Mouse (Mus musculus) forebrain, embryonic 15.5 days (tissue): ENCODE measurements at regions not wholly inside any gene's neighbourhood (a gene's known extent, or its start where the extent isn't known, plus 50 kb on each side); places are given as distances from the start of the nearest gene placed in this dataset.

Experiments used
- ATAC-seq: fragments of 200-750 bp; cut with Nextera tagmentation; replicated peaks from 2 replicates; pipeline ENCODE4 v1.8.0; 2017; ENCODE audit warnings: mild to moderate bottlenecking, moderate TSS enrichment, moderate library complexity
- H3K27ac ChIP-seq: fragments of 300-500 bp; sonication (generic); replicated peaks from 2 replicates; pipeline ENCODE4 v1.5.1; 2015; ENCODE audit warnings: mild to moderate bottlenecking, inconsistent platforms
- H3K27me3 ChIP-seq: fragments of 300-500 bp; sonication (generic); 2 replicates; pipeline ENCODE4 v1.6.1; 2015; ENCODE audit warnings: inconsistent platforms
- H3K36me3 ChIP-seq: fragments of 300-500 bp; sonication (generic); 2 replicates; pipeline ENCODE4 v1.6.1; 2015; ENCODE audit warnings: mild to moderate bottlenecking, inconsistent platforms
- H3K4me1 ChIP-seq: fragments of 300-500 bp; sonication (generic); 2 replicates; pipeline ENCODE4 v1.6.1; 2015; ENCODE audit warnings: inconsistent platforms
- H3K4me2 ChIP-seq: fragments of 300-500 bp; sonication (generic); replicated peaks from 2 replicates; pipeline ENCODE4 v1.6.1; 2015; ENCODE audit warnings: mild to moderate bottlenecking, inconsistent platforms
- H3K4me3 ChIP-seq: fragments of 300-500 bp; sonication (generic); 2 replicates; pipeline ENCODE4 v1.5.1; 2015; ENCODE audit warnings: mild to moderate bottlenecking, inconsistent platforms
- H3K9ac ChIP-seq: fragments of 300-500 bp; sonication (generic); replicated peaks from 2 replicates; pipeline ENCODE4 v1.6.1; 2015; ENCODE audit warnings: mild to moderate bottlenecking, inconsistent platforms
- H3K9me3 ChIP-seq: fragments of 300-500 bp; sonication (generic); 2 replicates; pipeline ENCODE4 v1.6.1; 2016; ENCODE audit warnings: inconsistent platforms
- WGBS: fragments of 180-500 bp; shearing (Covaris S2); methylation state at CpG from one replicate; pipeline ENCODE4 v1.1.7; 2015; ENCODE audit warnings: mixed read lengths; 5-methylcytosine and 5-hydroxymethylcytosine counted together

DNA sequence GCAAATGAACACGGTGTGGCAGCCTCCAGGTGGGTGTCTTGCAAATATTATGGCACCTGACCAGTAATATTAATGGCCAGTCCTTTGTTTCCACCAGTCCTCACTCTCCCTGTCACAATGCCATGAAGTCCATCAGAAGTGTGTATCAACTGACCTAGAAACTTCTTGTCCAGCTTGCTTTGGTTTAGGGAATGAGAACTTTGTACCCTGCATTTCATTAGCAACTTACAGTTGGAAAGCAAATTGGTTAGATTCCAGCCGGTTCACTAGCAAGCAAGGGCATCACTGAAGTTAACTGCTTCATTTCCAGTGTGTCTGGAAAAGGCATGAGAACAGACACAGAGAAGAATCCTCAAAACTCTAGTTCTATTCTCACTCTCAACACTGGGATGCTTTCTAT is 178.1 kb upstream of the Lyplal1 start:
- 61% methylated on average over 2 of the region's 2 CpGs for WGBS
- Histone ChIP-seq H3K27me3 (no peaks in the 10 kb centered on the region), H3K36me3 (no peaks in the 10 kb centered on the region), H3K4me1 (no peaks in the 10 kb centered on the region), H3K4me2 (no peak overlapping the region), H3K4me3 (no peak overlapping the region), H3K27ac (no peak overlapping the region), H3K9me3 (no peaks in the 10 kb centered on the region), H3K9ac (no peak overlapping the region)
- no peak for ATAC-seq

DNA sequence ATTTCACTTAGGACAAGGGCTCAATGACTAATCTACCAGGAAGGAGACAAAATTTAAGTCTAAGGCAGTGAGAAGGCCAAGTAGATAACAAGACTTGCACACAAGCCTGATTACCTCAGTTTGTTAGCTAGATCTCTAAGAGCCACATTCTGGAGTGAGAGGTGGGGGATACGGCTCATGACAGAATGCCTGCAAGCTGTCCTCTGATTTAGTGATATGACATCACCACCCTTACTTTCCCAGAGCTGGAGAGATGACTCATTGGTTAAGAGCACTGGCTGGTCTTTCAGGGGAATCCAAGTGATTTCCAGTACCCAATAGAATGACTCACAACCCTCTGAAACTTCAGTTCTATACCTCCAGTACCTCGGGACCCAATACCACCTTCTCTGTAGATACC is 177.5 kb upstream of the Lyplal1 start:
- Histone ChIP-seq H3K4me3 (no peak overlapping the region), H3K9me3 (no peaks in the 10 kb centered on the region), H3K27ac (no peak overlapping the region), H3K9ac (no peak overlapping the region), H3K4me2 (no peak overlapping the region), H3K4me1 (no peaks in the 10 kb centered on the region), H3K36me3 (no peaks in the 10 kb centered on the region), H3K27me3 (no peaks in the 10 kb centered on the region)
- 82% methylated on average over 2 of the region's 2 CpGs for WGBS
- no peak for ATAC-seq

DNA sequence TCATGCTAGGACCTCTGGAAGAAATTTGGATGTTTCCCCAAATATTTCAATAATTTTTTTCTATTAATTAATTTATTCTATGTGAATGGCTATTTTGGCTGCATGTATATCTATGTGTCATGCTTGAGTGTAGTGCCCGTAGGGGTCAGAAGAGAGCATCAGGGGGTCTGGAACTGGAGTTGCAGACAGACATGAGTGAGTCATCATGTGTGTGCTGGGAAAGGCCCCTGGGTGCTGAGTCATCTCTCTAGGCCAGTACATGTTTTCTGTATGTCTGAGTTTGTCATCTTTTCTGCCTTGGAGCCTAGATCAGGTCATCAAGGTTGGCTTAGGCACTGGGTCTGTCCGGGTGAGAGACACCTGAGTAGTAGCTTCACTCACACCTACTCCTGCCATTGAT is 172.0 kb upstream of the Lyplal1 start:
- Histone ChIP-seq H3K4me3 (no peak overlapping the region), H3K27me3 (no peaks in the 10 kb centered on the region), H3K9me3 (no peaks in the 10 kb centered on the region), H3K4me1 (no peaks in the 10 kb centered on the region), H3K27ac (no peak overlapping the region), H3K9ac (no peak overlapping the region), H3K4me2 (no peak overlapping the region), H3K36me3 (no peaks in the 10 kb centered on the region)
- WGBS = 87% methylated on average over 2 of the region's 2 CpGs
- ATAC-seq = no peak

DNA sequence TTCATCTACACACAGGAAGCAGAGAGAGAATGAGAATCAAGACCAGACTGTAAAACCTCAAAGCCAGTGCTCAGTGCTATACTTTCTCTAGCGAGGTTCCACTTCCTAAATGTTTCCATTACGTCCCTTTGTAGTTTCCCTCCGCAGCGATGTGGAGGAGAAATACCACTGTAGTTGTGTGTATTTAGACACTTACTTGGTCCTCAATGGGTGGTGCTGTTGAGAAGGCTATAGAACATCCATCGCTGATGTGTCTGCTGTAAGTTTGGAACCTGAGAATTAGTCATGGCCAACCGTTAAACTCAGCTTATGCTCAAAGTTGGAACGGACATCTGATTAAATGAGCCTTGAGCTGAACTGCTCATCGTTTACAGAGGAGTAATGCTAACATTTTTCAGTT is 170.7 kb upstream of the Lyplal1 start:
- H3K9ac ChIP-seq = no peak overlapping the region
- no peak overlapping the region for H3K4me2 ChIP-seq
- H3K27ac ChIP-seq = no peak overlapping the region
- H3K4me3 ChIP-seq = no peak overlapping the region
- H3K9me3 ChIP-seq = no peaks in the 10 kb centered on the region
- no peaks in the 10 kb centered on the region for H3K4me1 ChIP-seq
- 89% methylated on average over 8 of the region's 8 CpGs for WGBS
- ATAC-seq = no peak
- H3K36me3 ChIP-seq = no peaks in the 10 kb centered on the region
- no peaks in the 10 kb centered on the region for H3K27me3 ChIP-seq

DNA sequence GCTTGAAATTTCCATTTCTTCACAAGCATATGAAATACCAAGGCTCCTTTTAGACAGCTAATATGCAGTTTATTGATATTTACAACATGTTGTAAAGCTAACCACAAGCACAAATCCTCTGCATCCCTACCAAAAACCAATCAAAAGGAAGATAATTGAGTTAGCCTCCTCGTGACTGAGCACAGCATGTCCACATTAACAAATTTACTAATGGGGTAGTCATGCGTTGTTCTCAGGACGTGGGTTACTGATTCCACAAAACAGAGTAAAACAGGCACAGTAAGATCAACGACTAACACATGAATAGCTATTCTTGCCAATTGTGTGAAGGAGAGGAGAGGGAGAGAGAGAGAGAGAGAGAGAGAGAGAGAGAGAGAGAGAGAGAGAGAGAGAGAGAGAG is 169.3 kb upstream of the Lyplal1 start:
- Histone ChIP-seq H3K36me3 (no peaks in the 10 kb centered on the region), H3K9me3 (no peaks in the 10 kb centered on the region), H3K4me3 (no peak overlapping the region), H3K4me1 (no peaks in the 10 kb centered on the region), H3K27me3 (no peaks in the 10 kb centered on the region), H3K9ac (no peak overlapping the region), H3K4me2 (no peak overlapping the region), H3K27ac (no peak overlapping the region)
- no peak for ATAC-seq
- WGBS = 7% methylated on average over 4 of the region's 4 CpGs

DNA sequence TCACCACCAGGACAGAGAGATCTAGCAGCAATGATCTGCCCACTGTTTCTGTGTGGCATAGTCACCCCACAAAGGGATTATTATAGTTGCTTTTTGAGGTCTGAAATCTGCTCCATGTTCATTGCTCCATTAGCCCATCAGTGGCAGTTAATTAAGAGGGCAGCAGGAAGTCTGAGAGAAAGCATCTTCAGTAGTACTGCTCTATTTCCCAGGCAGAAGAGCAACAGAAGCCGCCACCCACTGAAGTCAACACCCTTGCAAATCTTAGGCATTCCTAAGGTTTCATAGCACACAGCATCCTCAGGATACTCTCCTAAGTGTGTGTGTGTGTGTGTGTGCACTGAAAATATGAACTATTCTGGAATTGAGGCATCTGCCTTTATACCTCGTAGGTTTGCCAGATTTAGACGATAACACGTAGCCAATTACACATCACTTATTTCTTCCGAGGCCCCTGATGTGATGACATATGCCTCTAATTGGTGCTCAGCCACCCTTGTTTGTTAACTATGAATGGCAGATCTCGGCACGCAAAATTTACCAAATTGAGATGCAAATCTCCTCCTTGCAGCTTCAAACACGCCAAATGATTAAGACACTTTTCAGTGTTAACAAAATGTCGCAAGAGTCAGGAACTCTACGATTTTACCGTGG is 161.0 kb upstream of the Lyplal1 start:
- 9% methylated on average over 11 of the region's 11 CpGs for WGBS
- H3K36me3 ChIP-seq = no peaks in the 10 kb centered on the region
- H3K4me1 ChIP-seq = peaks cover 12% of the 10 kb centered on the region; the same call in 1 of the 2 replicates
- no peaks in the 10 kb centered on the region for H3K9me3 ChIP-seq
- peak overlapping the region; percentile 31 for H3K4me3 ChIP-seq
- H3K4me2 ChIP-seq = peak overlapping the region; percentile 45
- peak overlapping the region; percentile 64 for H3K27ac ChIP-seq
- peak; percentile 73 for ATAC-seq
- no peaks in the 10 kb centered on the region for H3K27me3 ChIP-seq
- no peak overlapping the region; the same call in 1 of the 2 replicates for H3K9ac ChIP-seq

DNA sequence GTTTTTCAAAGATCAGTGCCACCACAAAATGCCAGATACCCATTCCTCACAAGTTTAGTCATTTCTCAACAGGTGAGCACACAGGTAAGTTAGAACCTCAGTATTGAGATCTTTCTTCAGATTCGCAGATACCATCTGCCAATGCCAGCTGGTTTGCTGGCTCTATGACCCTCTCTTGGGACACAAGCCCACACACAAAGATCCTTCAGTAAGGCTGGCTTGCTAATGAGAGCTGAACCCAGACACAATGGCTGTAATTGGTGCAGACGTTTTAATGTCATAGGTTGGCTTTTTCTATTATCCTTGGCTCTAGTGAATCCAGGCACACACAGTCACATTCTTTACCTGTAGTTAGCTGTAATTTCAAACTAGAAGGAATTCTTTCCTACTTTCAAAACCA is 154.3 kb upstream of the Lyplal1 start:
- Histone ChIP-seq H3K9me3 (no peaks in the 10 kb centered on the region), H3K27me3 (no peaks in the 10 kb centered on the region), H3K36me3 (no peaks in the 10 kb centered on the region), H3K9ac (no peak overlapping the region), H3K4me3 (no peak overlapping the region), H3K4me2 (no peak overlapping the region), H3K27ac (no peak overlapping the region), H3K4me1 (no peaks in the 10 kb centered on the region)
- 50% methylated on average over 2 of the region's 2 CpGs for WGBS
- no peak for ATAC-seq

DNA sequence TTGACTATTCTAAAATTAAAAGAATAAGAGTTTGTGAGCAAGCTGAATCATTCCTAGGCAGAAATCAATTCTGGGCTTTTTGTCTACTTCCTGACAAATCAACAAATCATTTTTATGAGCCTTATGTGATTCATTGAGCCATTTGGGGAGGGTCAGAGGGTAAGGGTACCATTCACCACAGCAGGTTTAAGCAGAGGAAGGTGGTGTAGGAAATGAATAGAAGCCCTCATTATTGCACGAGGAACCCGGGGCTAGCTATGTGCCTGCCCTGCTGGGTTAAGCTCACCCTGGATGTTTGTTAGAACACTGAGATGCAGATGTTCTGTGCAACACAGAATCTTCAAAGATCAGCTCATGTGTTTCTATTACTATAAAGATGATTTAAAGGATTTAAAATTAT is 150.2 kb upstream of the Lyplal1 start:
- Histone ChIP-seq H3K27ac (no peak overlapping the region), H3K36me3 (no peaks in the 10 kb centered on the region), H3K9ac (no peak overlapping the region), H3K4me1 (peaks cover 7% of the 10 kb centered on the region), H3K27me3 (no peaks in the 10 kb centered on the region), H3K4me3 (no peak overlapping the region), H3K4me2 (no peak overlapping the region), H3K9me3 (no peaks in the 10 kb centered on the region)
- ATAC-seq = no peak
- WGBS = 36% methylated on average over 2 of the region's 2 CpGs

DNA sequence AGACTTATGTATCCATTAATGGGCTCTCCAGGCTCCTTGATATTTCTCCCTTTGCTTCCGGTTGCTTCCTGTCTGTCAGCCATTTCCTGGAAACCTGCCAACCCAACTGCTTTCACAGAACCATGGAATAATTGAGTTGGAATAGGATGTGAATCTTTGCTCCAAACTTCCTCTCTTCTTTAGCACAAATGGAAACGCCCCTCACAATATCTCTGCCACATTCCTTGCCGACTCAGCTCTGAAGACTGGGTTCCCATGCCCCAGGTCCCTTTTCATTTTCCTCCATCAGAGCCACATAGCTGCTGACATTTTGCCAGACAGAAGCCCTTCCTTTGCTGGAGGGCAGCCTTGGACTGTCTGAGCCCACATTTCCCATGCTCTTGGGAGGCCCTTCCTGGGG is 147.5 kb upstream of the Lyplal1 start:
- ATAC-seq = no peak
- Histone ChIP-seq H3K4me3 (no peak overlapping the region), H3K9ac (no peak overlapping the region), H3K27me3 (no peaks in the 10 kb centered on the region), H3K9me3 (no peaks in the 10 kb centered on the region), H3K27ac (no peak overlapping the region), H3K36me3 (no peaks in the 10 kb centered on the region), H3K4me2 (no peak overlapping the region), H3K4me1 (peaks cover 7% of the 10 kb centered on the region)
- WGBS = 22% methylated on average over 3 of the region's 3 CpGs

DNA sequence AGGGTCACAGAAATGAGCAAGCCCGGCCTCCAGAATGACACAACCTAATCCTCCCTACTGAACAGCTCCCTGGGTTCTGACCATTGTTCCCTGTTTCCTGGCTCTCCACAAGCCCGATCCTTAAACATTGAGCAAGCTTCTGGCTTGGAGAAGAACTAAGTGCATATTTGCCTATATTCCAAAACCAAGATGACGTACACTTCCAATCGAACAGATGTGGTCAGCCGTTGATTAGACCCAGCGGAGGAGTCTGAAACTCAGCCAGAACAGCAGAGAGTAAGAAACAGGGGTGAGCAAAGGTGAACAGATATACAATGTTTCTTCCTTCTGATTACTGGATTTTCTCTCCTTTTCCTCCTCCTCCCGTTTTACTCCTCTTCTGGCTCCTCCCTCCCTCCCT is 146.8 kb upstream of the Lyplal1 start:
- WGBS = 66% methylated on average over 7 of the region's 7 CpGs
- Histone ChIP-seq H3K36me3 (no peaks in the 10 kb centered on the region), H3K9ac (no peak overlapping the region)

DNA sequence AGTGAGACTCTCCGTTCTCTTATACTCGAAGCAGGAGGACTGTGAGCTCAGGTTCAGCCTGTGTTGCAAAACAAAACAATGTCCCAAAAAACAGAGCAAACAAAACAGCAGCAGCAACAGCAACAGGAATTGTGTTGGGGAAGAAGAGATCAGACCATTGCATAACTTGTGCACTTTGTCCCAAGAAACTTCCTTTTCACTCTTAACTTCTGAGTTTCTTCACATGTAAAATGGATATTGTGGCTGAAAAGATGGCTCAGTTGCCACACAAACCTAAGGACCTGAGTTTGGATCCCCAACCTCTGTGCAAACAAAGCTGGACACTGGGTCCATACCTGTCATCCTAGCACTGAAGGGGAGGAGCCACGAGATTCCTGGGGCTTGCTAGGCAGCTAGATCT is 146.1 kb upstream of the Lyplal1 start:
- no peak overlapping the region for H3K27ac ChIP-seq
- H3K4me2 ChIP-seq = no peak overlapping the region
- no peak overlapping the region for H3K9ac ChIP-seq
- H3K27me3 ChIP-seq = no peaks in the 10 kb centered on the region
- H3K4me1 ChIP-seq = peaks cover 7% of the 10 kb centered on the region
- no peaks in the 10 kb centered on the region for H3K36me3 ChIP-seq
- no peak overlapping the region for H3K4me3 ChIP-seq
- 80% methylated on average over 3 of the region's 3 CpGs for WGBS
- no peak for ATAC-seq
- H3K9me3 ChIP-seq = no peaks in the 10 kb centered on the region

More for the DNA sequence above, 146.8 kb upstream of the Lyplal1 start:
- Histone ChIP-seq H3K4me2 (no peak overlapping the region), H3K9me3 (no peaks in the 10 kb centered on the region), H3K27ac (no peak overlapping the region), H3K27me3 (no peaks in the 10 kb centered on the region), H3K4me1 (peaks cover 7% of the 10 kb centered on the region), H3K4me3 (no peak overlapping the region)
- no peak for ATAC-seq

DNA sequence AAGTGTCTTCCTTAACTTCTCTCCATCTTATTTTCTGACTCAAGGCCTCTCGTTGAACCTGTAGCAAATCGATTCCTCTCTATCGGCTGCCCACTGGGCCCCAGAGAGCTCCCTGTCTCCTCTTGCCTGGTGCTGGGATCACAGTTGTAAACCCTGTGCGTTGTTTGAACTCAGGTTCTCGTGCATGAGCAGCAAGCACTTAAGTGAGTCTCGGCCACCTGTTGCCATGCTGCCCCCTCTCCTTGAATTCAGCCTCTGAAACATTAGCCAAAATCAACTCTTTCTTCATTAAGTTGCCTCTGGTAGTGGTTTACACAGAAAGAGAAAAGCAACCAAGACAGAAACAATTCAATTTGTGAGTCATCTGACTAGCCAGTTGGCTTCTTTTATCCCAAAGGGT is 144.9 kb upstream of the Lyplal1 start:
- no peak overlapping the region for H3K4me3 ChIP-seq
- H3K9me3 ChIP-seq = no peaks in the 10 kb centered on the region
- H3K9ac ChIP-seq = no peak overlapping the region
- WGBS = 85% methylated on average over 6 of the region's 6 CpGs
- no peak for ATAC-seq
- H3K36me3 ChIP-seq = no peaks in the 10 kb centered on the region
- no peak overlapping the region for H3K4me2 ChIP-seq
- peaks cover 7% of the 10 kb centered on the region for H3K4me1 ChIP-seq
- no peak overlapping the region for H3K27ac ChIP-seq
- no peaks in the 10 kb centered on the region for H3K27me3 ChIP-seq

DNA sequence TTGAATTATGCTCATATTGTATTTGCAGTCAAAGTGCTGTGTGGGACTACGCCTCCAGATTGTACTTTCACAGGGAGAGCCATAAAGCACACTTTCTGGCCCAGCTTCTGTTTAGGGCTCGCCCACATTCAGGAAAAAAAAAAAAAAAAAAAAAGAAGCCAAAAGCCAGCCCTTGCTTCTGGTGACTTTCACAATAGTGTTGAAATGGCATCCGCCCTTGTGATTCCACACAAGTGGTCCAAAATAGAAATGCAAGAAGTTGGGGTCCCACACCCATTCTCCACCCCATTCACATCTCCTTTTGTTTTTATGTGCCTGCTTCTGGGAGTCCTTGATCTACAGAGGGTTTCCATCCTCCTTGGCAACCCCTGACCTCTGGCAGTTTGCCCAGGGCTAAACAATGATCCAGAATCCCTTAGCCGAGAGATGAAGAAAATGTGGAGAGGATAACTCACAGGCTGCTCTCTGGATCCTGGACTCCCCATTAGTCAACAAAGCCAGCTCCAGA is 144.3 kb upstream of the Lyplal1 start:
- 31% methylated on average over 4 of the region's 4 CpGs for WGBS
- peaks cover 7% of the 10 kb centered on the region for H3K4me1 ChIP-seq
- no peaks in the 10 kb centered on the region for H3K36me3 ChIP-seq
- no peak overlapping the region for H3K4me2 ChIP-seq
- no peak overlapping the region for H3K4me3 ChIP-seq
- no peaks in the 10 kb centered on the region for H3K27me3 ChIP-seq
- H3K9me3 ChIP-seq = no peaks in the 10 kb centered on the region
- no peak overlapping the region for H3K9ac ChIP-seq
- no peak overlapping the region for H3K27ac ChIP-seq
- ATAC-seq = no peak
